Mouse (Mus musculus) bone marrow macrophage, adult 2 months (primary cell): ENCODE measurements around the gene Ass1. TPM values are rescaled to one million over a fixed set of nuclear protein-coding genes. Genes with fewer than 3 reads are reported as not detected.

ENCODE experiments used
- H3K27ac ChIP-seq: 2 replicates; pipeline ENCODE4 v1.5.1; 2012; ENCODE audit warnings: low read depth, low read length; ENCODE audit not compliant: insufficient read depth
- H3K4me1 ChIP-seq: 2 replicates; pipeline ENCODE4 v1.6.1; 2012; ENCODE audit warnings: low read length; ENCODE audit not compliant: control insufficient read depth, insufficient read depth
- H3K4me3 ChIP-seq: 2 replicates; pipeline ENCODE4 v1.5.1; 2012; ENCODE audit warnings: mild to moderate bottlenecking, low read length, moderate library complexity; ENCODE audit not compliant: insufficient read depth
- CTCF ChIP-seq: IDR thresholded peaks from 2 replicates; pipeline ENCODE4 v1.5.1; 2012; ENCODE audit warnings: low read depth, mild to moderate bottlenecking, low read length, moderate library complexity
- POLR2A ChIP-seq: IDR thresholded peaks from 2 replicates; pipeline ENCODE4 v1.6.1; 2012; ENCODE audit warnings: mild to moderate bottlenecking, low read depth, low read length, borderline replicate concordance
- polyA plus RNA-seq: library from polyadenylated mRNA; stranded (reverse); fragments of >200 nt; gene quantifications from 2 replicates; pipeline ENCODE4 v1.2.4, GENCODE M21; 2012; ENCODE audit not compliant: missing spikeins, insufficient read depth, insufficient read length

The Ass1 gene
- polyA plus RNA-seq, 1 experiment: 10.3 TPM

GRCm38 (mm10) chr2:31477234-31478161 lies 7.5 kb downstream of the Ass1 start:
- Histone ChIP-seq H3K4me3 (no peak overlapping the region), H3K27ac (no peak overlapping the region), H3K4me1 (peaks cover under 1% of the 10 kb centered on the region; the same call in 1 of the 2 replicates)
- TF ChIP-seq POLR2A (no peak), CTCF (no peak)

- Histone ChIP-seq H3K4me1 (no peaks in the 10 kb centered on the region), H3K4me3 (no peak overlapping the region)
- peak; percentile 70 for TF ChIP-seq CTCF
- no peak for TF ChIP-seq POLR2A
Measured at GRCm38 (mm10) chr2:31482914-31483575, 13.0 kb downstream of the Ass1 start.

GRCm38 (mm10) chr2:31484187-31484586 lies 14.2 kb downstream of the Ass1 start:
- peak; percentile 80 for TF ChIP-seq CTCF
- no peak for TF ChIP-seq POLR2A
- Histone ChIP-seq H3K27ac (no peak overlapping the region), H3K4me3 (no peak overlapping the region), H3K4me1 (no peaks in the 10 kb centered on the region)

More at GRCm38 (mm10) chr2:31482914-31483575, 13.0 kb downstream of the Ass1 start:
- no peak overlapping the region for H3K27ac ChIP-seq

GRCm38 (mm10) chr2:31489166-31489565 lies 19.2 kb downstream of the Ass1 start:
- Histone ChIP-seq H3K4me1 (no peaks in the 10 kb centered on the region), H3K4me3 (no peak overlapping the region), H3K27ac (no peak overlapping the region)
- no peak for TF ChIP-seq POLR2A

- no peaks in the 10 kb centered on the region for H3K4me1 ChIP-seq
- H3K27ac ChIP-seq: no peak overlapping the region
- TF ChIP-seq POLR2A (no peak), CTCF (no peak)
- H3K4me3 ChIP-seq: no peak overlapping the region
Measured at GRCm38 (mm10) chr2:31490556-31490955, 20.5 kb downstream of the Ass1 start.

- H3K4me1 ChIP-seq: no peaks in the 10 kb centered on the region
- no peak overlapping the region for H3K4me3 ChIP-seq
- no peak overlapping the region for H3K27ac ChIP-seq
- TF ChIP-seq CTCF: no peak
- no peak for TF ChIP-seq POLR2A
Measured at GRCm38 (mm10) chr2:31492308-31492707, 22.3 kb downstream of the Ass1 start.

- Histone ChIP-seq H3K27ac (no peak overlapping the region), H3K4me3 (no peak overlapping the region), H3K4me1 (no peaks in the 10 kb centered on the region)
- no peak for TF ChIP-seq POLR2A
Measured at GRCm38 (mm10) chr2:31493243-31493642, 23.2 kb downstream of the Ass1 start.

GRCm38 (mm10) chr2:31494315-31494714 lies 24.3 kb downstream of the Ass1 start:
- TF ChIP-seq CTCF: no peak
- TF ChIP-seq POLR2A: no peak
- Histone ChIP-seq H3K27ac (no peak overlapping the region), H3K4me1 (no peaks in the 10 kb centered on the region), H3K4me3 (no peak overlapping the region)

- Histone ChIP-seq H3K4me3 (no peak overlapping the region), H3K4me1 (no peaks in the 10 kb centered on the region), H3K27ac (no peak overlapping the region)
- no peak for TF ChIP-seq POLR2A
- TF ChIP-seq CTCF: no peak
Measured at GRCm38 (mm10) chr2:31495046-31495476, 25.1 kb downstream of the Ass1 start.

- H3K4me1 ChIP-seq: no peaks in the 10 kb centered on the region
- no peak overlapping the region for H3K4me3 ChIP-seq
- H3K27ac ChIP-seq: no peak overlapping the region
- no peak for TF ChIP-seq POLR2A
- no peak for TF ChIP-seq CTCF
Measured at GRCm38 (mm10) chr2:31496141-31496540, 26.1 kb downstream of the Ass1 start.
